Mouse (Mus musculus) left cerebral cortex, postnatal 25 days (tissue): ENCODE results near the gene Rnf114. TPM values are rescaled to one million over a fixed set of nuclear protein-coding genes. Genes with fewer than 3 reads are reported as not detected.

Experiments
- DNase-seq, 2 experiments: peaks; one replicate each; pipeline ENCODE4 v3.0.0; 2022; ENCODE audit warnings: low spot score in 2 of 2, mixed read lengths in 1 of 2
- intact Hi-C: fragments of 180-260 bp; cut with DNase I; formaldehyde crosslinking; loops from one replicate; pipeline ENCODE4 v1.15.1; 2025
- total RNA-seq, 2 experiments: library from RNA; stranded (reverse); gene quantifications; 2 replicates each; pipeline ENCODE4 v1.2.3; 2021

Gene Rnf114
- total RNA-seq, 2 experiments from 2014 or later = 59.7 to 61.3 TPM

DNA sequence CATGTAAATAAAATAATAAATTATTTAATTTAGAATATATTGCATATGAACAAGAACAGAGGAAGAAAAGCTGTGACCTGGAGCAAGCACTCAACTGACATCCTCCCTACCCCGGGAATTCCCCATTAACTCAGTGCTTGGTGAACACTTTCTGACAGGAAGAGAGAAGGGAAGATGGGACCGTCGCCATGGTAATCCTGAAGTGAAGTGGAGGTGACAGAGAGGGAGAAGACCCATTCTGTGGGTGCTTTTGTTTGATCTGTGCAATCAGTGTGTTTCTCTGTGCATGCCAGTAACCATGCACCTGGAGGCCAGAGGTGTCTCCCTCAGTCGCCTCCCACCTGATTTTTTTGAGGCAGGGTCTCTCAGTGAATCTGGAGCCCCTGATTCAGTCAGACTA is 59.8 kb downstream of the Rnf114 start:
- intact Hi-C loops = loop anchor here (5.0 kb wide), 1 partner anchor 35 kb away; no protein-coding TSS in a partner anchor
- no peak for DNase-seq

DNA sequence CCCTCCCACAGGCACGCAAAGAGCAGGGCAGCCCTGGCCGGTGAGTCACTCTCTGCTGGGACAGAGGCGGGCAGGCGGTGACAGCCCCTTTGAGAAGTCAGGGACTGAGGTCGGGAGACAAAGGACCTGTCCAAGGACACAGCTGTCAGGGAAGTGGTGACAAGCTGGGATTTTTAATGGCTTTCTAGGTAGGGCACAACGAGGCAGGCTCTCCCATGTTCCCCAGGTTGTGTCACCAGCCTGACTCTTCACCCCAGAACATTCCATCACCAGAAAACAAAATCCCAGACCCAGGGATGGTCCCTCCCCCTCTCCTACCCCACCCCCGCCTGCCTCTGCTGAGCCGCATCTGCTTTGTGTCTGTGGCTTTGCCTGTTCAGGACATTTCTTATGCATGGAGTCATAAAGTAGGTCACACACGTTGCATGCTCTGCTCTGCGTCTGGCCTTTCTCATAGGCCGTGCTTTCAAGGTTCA is 60.5 kb downstream of the Rnf114 start:
- intact Hi-C loops = loop anchor here (5.0 kb wide), 1 partner anchor 34 kb away; no protein-coding TSS in a partner anchor
- no peak for DNase-seq

DNA sequence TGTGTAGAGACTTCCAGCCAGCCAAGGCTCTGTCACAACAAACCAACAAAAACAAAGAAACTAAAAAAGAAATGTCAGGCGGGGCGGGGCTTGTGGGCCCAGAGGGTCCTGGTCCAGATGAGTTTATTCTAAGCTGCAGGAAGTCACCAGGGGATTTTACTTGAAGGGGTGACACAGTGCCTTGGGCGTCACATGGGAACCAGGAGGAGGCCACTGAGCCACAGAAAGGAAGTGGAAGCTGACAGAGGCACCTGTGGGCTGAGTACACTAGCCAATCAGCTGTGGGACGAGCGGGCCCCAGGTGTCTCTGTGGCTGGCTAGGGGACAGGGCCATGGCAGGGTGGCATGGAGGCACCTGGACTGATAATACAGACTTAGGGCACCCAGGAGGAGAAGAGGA is 63.3 kb downstream of the Rnf114 start:
- no peak for DNase-seq
- intact Hi-C loops = no loop called here

DNA sequence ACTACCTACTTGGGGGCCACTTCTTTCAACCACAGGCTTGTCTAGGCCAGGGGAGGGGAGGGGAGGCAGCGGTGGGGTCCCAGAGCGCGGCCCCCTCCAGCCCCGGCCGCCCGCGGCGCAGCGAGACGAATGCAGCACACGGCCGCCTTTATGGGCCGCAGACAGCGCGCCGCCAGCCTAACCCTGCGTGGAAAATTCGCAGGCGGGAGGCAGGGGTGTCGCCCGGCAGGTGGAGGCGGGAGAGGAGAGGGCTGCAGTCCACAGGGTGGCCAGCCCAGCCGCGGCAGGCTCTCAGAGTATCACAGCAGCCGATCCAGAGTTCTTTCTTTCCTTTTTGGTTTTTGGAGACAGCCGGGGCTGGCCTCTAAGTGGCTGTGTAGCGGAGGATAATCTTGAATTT is 67.0 kb downstream of the Rnf114 start:
- intact Hi-C loops = no loop called here
- DNase-seq = no peak

DNA sequence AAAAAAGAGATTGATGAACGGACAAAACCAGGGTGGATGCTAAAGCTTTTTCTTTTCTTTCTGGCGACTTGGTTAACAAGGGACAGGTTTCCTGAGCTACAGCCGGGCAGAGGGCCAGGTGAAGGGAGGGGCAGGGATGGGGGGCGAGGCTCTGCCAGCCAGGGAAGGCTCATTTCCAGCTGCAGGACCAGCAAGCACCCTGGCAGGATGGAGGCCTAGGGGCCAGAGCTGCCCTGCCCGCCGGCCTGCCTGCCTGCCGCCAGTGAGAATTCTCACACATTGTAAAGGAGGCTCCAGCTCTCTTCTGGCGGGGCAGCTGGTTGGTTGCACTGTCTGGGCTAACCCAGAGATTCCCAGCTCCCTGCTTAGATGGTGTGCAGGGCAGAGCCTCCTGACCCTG is 69.7 kb downstream of the Rnf114 start:
- DNase-seq = no peak
- intact Hi-C loops = no loop called here

DNA sequence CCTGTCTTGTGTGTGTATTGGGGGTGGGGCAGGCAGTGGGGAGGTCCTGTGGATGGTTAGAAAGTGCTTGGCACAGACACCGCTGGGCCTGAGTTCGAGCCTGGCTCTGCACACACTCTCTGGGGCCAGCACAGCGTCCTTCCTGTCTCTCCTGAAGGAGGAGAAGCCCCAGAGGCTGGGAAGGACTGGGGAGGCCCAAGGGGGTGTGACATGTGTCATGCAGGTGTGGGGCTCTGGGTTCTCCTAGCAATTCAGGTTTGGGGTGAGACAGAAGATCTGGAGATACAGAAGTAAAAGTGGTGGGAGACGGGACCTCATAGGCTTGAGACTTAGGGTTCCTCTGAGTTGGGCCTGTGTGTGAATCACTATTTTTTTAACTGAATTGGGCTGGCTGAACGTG is 70.6 kb downstream of the Rnf114 start:
- intact Hi-C loops = no loop called here
- DNase-seq = no peak

DNA sequence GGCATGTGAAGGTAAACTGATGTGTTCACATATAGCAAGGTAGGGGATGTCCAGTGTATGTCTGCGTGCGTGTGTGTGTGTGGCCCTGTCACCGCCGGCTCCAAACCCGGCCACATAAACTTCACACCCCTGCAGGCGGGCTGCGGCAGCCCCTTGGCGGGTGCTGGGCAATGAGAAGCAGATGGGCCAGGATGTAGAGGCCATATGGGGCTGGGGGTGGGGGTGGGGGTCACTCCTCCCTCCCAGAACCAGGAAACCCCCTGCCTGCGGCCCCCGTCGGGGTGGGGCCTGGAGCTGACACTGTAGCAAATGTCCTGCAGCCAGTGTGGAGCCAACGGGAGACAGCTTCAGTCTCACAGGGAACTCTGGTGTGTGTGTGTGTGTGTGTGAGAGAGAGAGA is 71.3 kb downstream of the Rnf114 start:
- intact Hi-C loops = no loop called here
- DNase-seq = no peak

DNA sequence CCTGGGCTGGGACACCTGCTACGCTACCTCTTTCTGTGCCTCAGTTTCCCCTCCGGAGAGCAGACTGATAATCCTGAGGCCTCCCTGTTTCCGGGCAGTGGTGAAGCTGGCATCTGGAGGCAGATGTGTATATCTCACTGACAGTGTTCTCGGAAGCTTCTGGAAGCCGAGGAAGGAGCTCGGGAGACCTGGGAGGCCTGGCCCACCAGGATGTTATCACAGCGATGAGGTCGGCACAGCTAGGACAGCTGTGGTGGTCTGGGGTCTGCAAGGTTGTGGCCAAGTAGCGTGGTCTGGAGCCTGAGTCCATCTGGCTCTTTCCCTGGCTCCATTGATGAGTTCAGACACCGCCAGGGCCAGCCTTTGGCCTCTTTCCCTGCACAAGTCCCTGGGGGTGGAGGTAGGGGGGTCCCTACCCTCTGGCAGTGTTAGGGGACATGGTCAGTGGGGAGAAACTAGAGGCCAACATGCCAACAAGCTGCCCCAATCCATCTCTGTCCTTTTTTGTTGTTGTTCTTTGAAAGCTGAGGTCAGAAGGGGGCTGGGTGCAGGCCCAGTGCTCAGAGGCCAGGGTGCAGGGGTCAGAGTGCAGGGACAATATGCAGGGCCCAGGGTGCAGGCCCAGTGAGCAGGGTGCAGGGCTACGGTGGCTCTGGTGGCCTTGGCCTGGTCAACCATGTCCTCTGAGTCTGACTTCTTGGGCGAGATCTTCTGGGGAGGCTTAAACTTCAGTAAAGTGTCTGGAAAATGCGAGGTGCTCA is 72.3 kb downstream of the Rnf114 start:
- no peak for DNase-seq
- intact Hi-C loops = no loop called here

DNA sequence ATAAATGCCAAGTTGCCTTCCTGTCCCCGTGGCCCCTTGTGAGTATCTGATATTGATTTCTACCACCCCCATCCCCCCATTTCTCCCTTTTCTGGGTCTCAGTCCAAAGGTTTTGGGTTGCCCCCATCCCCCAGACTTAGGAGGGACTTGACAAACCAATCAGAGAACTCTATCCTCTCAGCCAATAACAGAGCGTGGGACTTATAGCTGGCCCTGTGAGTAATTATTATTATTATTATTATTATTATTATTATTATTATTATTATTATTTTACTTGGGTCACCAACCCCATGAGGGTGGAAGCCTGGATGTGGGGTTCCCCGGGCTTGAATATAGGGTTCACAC is 72.8 kb downstream of the Rnf114 start:
- intact Hi-C loops = no loop called here
- no peak for DNase-seq

DNA sequence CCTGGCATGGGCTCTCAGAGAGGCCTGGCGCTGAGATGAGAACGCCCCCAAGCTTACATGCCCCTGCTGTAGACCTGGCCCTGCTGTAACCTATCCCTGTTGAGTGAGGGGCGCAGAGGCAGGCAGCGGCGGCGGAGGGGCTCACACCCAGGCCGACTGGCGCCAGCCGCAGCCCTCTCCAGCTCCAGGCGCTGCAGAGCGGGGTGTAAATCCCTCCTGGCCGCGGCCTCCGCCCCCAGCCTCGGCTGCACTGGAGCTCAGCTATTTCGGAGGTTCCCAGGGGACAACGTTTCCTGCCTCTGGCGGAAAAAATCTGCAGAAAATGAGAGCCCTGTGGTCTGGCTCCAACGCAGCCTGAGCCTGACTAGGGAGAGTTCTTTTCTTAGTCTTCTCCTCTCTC is 73.2 kb downstream of the Rnf114 start:
- intact Hi-C loops = no loop called here
- DNase-seq = no peak

Other genes with a start within 250 kb of the Rnf114 start
- gene B4galt5, start 143.5 kb upstream of the Rnf114 start, total RNA-seq = 10 to 100 TPM; 56.4 to 57.8 TPM
- gene Slc9a8, start 70.9 kb upstream of the Rnf114 start, total RNA-seq = 10 to 100 TPM; 24.7 to 31.0 TPM
- 10 to 100 TPM; 72.0 to 74.4 TPM for gene Spata2, start 242 bp downstream of the Rnf114 start, total RNA-seq
- under 1 TPM; 0.57 to 0.94 TPM for gene Snai1, start 45.5 kb downstream of the Rnf114 start, total RNA-seq
- 100 to 1,000 TPM; 254 to 264 TPM for gene Ube2v1, start 139.4 kb downstream of the Rnf114 start, total RNA-seq
- 10 to 100 TPM; 43.9 to 47.8 TPM for gene Gm20431, start 168.9 kb downstream of the Rnf114 start, total RNA-seq
- 10 to 100 TPM; 12.1 to 12.7 TPM for gene Cebpb, start 196.3 kb downstream of the Rnf114 start, total RNA-seq
- gene Tmem189, start 197.2 kb downstream of the Rnf114 start, total RNA-seq = 10 to 100 TPM; 49.7 to 54.0 TPM